Mouse (Mus musculus): ENCODE data around the gene Ugt1a8. TPM values are rescaled to one million over a fixed set of nuclear protein-coding genes. Genes with fewer than 3 reads are reported as not detected.
"Not testable (repeated sequence)": the region's sequence is repeated elsewhere in the genome, so short reads cannot be mapped to it uniquely, and the experiment has no call there.

The Ugt1a8 gene
- total and polyA plus RNA-seq, 3 experiments = not detected

GRCm38 (mm10) chr1:88094941-88095492 lies 7.4 kb downstream of the Ugt1a8 start, which contains the start of gene Ugt1a7c:
TSS of gene Ugt1a7c (plus strand) at chr1:88095062.
- no peaks in the 10 kb centered on the region for H3K79me2 ChIP-seq (replicated peaks; ENCODE audit: control insufficient read depth, insufficient read depth, low read length)
- intact Hi-C loops (cut with DNase I) = no loop called here
- no peaks in the 10 kb centered on the region for H3K27me3 ChIP-seq (ENCODE audit: control insufficient read depth, insufficient read depth, low read length)
- WGBS = 30% methylated on average over 10 of the region's 10 CpGs
- peak; percentile 48 to 61 for DNase-seq
- no peak within 1 kb of the TSS for H3K4me3 ChIP-seq
- no peaks in the 10 kb centered on the region for H3K4me1 ChIP-seq (ENCODE audit: control insufficient read depth, insufficient read depth, low read length)
- TF ChIP-seq EP300 (IDR thresholded peaks at IDR 0.05; ENCODE audit: insufficient read depth, low read depth, low read length) = no peak
- no peak for TF ChIP-seq POLR2A (IDR thresholded peaks at IDR 0.05; ENCODE audit: insufficient read depth, low read depth, low read length)
- TF ChIP-seq CTCF (IDR thresholded peaks at IDR 0.05) = no peak
- no peak within 1 kb of the TSS; the same call in 1 of the 2 replicates for H3K27ac ChIP-seq
- H3K9ac ChIP-seq (ENCODE audit: low read depth, low read length) = no peak within 1 kb of the TSS
- no peaks in the 10 kb centered on the region for H3K36me3 ChIP-seq (ENCODE audit: control insufficient read depth, insufficient read depth, low read length)

- intact Hi-C loops (cut with DNase I) = not testable (repeated sequence)
Observed at GRCm38 (mm10) chr1:88098546-88098945, 10.9 kb downstream of the Ugt1a8 start.

GRCm38 (mm10) chr1:88099691-88100090 lies 12.1 kb downstream of the Ugt1a8 start:
- not testable (repeated sequence) for DNase-seq; H3K36me3 ChIP-seq (ENCODE audit: control insufficient read depth, insufficient read depth, low read length)

More at GRCm38 (mm10) chr1:88098546-88098945, 10.9 kb downstream of the Ugt1a8 start:
- H3K4me3 ChIP-seq; H3K79me2 ChIP-seq (replicated peaks; ENCODE audit: control insufficient read depth, insufficient read depth, low read length); H3K9ac ChIP-seq (ENCODE audit: low read depth, low read length); H3K27me3 ChIP-seq (ENCODE audit: control insufficient read depth, insufficient read depth, low read length); H3K4me1 ChIP-seq (ENCODE audit: control insufficient read depth, insufficient read depth, low read length); DNase-seq; H3K27ac ChIP-seq; H3K36me3 ChIP-seq (ENCODE audit: control insufficient read depth, insufficient read depth, low read length): not testable (repeated sequence)
- 78% methylated on average over 3 of the region's 3 CpGs for WGBS

GRCm38 (mm10) chr1:88103019-88103418 lies 15.4 kb downstream of the Ugt1a8 start, which contains the start of gene Ugt1a6b:
TSS of gene Ugt1a6b (plus strand) at chr1:88103252.
- H3K36me3 ChIP-seq (ENCODE audit: control insufficient read depth, insufficient read depth, low read length); H3K27ac ChIP-seq; H3K79me2 ChIP-seq (replicated peaks; ENCODE audit: control insufficient read depth, insufficient read depth, low read length); H3K9ac ChIP-seq (ENCODE audit: low read depth, low read length); H3K4me1 ChIP-seq (ENCODE audit: control insufficient read depth, insufficient read depth, low read length); H3K4me3 ChIP-seq; H3K27me3 ChIP-seq (ENCODE audit: control insufficient read depth, insufficient read depth, low read length); intact Hi-C loops (cut with DNase I): not testable (repeated sequence)
- DNase-seq = peak in 1 of 2 experiments; percentile 18
- WGBS = 41% methylated on average over 3 of the region's 3 CpGs

More at GRCm38 (mm10) chr1:88099691-88100090, 12.1 kb downstream of the Ugt1a8 start:
- H3K9ac ChIP-seq (ENCODE audit: low read depth, low read length); intact Hi-C loops (cut with DNase I); H3K4me1 ChIP-seq (ENCODE audit: control insufficient read depth, insufficient read depth, low read length); H3K27ac ChIP-seq; H3K27me3 ChIP-seq (ENCODE audit: control insufficient read depth, insufficient read depth, low read length); H3K79me2 ChIP-seq (replicated peaks; ENCODE audit: control insufficient read depth, insufficient read depth, low read length); H3K4me3 ChIP-seq: not testable (repeated sequence)
- 68% methylated on average over 2 of the region's 2 CpGs for whole genome bisulfite sequencing

GRCm38 (mm10) chr1:88103697-88104468 lies 16.3 kb downstream of the Ugt1a8 start:
- H3K27me3 ChIP-seq (ENCODE audit: control insufficient read depth, insufficient read depth, low read length); H3K79me2 ChIP-seq (replicated peaks; ENCODE audit: control insufficient read depth, insufficient read depth, low read length); H3K4me1 ChIP-seq (ENCODE audit: control insufficient read depth, insufficient read depth, low read length); H3K27ac ChIP-seq; H3K9ac ChIP-seq (ENCODE audit: low read depth, low read length); H3K36me3 ChIP-seq (ENCODE audit: control insufficient read depth, insufficient read depth, low read length); DNase-seq; H3K4me3 ChIP-seq; intact Hi-C loops (cut with DNase I): not testable (repeated sequence)
- 71% methylated on average over 5 of the region's 5 CpGs for WGBS

GRCm38 (mm10) chr1:88104667-88105430 lies 17.2 kb downstream of the Ugt1a8 start:
- H3K27me3 ChIP-seq (ENCODE audit: control insufficient read depth, insufficient read depth, low read length) = no peaks in the 10 kb centered on the region
- no peaks in the 10 kb centered on the region for H3K36me3 ChIP-seq (ENCODE audit: control insufficient read depth, insufficient read depth, low read length)
- no peak overlapping the region for H3K9ac ChIP-seq (ENCODE audit: low read depth, low read length)
- no peaks in the 10 kb centered on the region for H3K79me2 ChIP-seq (replicated peaks; ENCODE audit: control insufficient read depth, insufficient read depth, low read length)
- H3K4me3 ChIP-seq = no peak overlapping the region
- 95% methylated on average over 1 of the region's 1 CpGs for WGBS
- no peaks in the 10 kb centered on the region for H3K4me1 ChIP-seq (ENCODE audit: control insufficient read depth, insufficient read depth, low read length)
- DNase-seq = no peak
- intact Hi-C loops (cut with DNase I) = no loop called here
- H3K27ac ChIP-seq = no peak overlapping the region
- TF ChIP-seq CTCF (IDR thresholded peaks at IDR 0.05) = no peak
- TF ChIP-seq POLR2A (IDR thresholded peaks at IDR 0.05; ENCODE audit: insufficient read depth, low read depth, low read length) = no peak
- no peak for TF ChIP-seq EP300 (IDR thresholded peaks at IDR 0.05; ENCODE audit: insufficient read depth, low read depth, low read length)
